Mouse (Mus musculus) embryonic facial prominence, embryonic 11.5 days (tissue): ENCODE results near the gene Bub3. TPM values are rescaled to one million over a fixed set of nuclear protein-coding genes. Genes with fewer than 3 reads are reported as not detected.

Experiments used
- ATAC-seq: fragments of 200-750 bp; cut with Nextera tagmentation; replicated peaks from 2 replicates; pipeline ENCODE4 v1.8.0; 2017; ENCODE audit warnings: low read depth; ENCODE audit not compliant: insufficient number of reproducible peaks, low FRiP score, low TSS enrichment
- DNase-seq: peaks from one replicate; pipeline ENCODE4 v3.0.0-alpha.2; 2015; ENCODE audit warnings: low spot score
- H3K27ac ChIP-seq: fragments of 300-500 bp; sonication (generic); replicated peaks from 2 replicates; pipeline ENCODE4 v1.5.1; 2014; ENCODE audit warnings: mild to moderate bottlenecking, low read depth, low read length, control low read depth
- H3K27me3 ChIP-seq: fragments of 300-500 bp; sonication (generic); 2 replicates; pipeline ENCODE4 v1.6.1; 2014; ENCODE audit warnings: mild to moderate bottlenecking, low read length, moderate library complexity, mixed read lengths; ENCODE audit not compliant: control insufficient read depth, insufficient read depth
- H3K36me3 ChIP-seq: fragments of 300-500 bp; sonication (generic); replicated peaks from 2 replicates; pipeline ENCODE4 v1.6.1; 2014; ENCODE audit warnings: low read depth, mild to moderate bottlenecking, low read length, moderate library complexity, mixed read lengths; ENCODE audit not compliant: control insufficient read depth, insufficient read depth
- H3K4me1 ChIP-seq: fragments of 300-500 bp; sonication (generic); 2 replicates; pipeline ENCODE4 v1.6.1; 2014; ENCODE audit warnings: low read length, mixed read lengths; ENCODE audit not compliant: control insufficient read depth, insufficient read depth
- H3K4me2 ChIP-seq: fragments of 300-500 bp; sonication (generic); 2 replicates; pipeline ENCODE4 v1.6.1; 2014; ENCODE audit warnings: low read depth, mild to moderate bottlenecking, control low read depth, low read length, moderate library complexity
- H3K4me3 ChIP-seq: fragments of 300-500 bp; sonication (generic); 2 replicates; pipeline ENCODE4 v1.5.1; 2014; ENCODE audit warnings: low read depth, low read length, control low read depth
- H3K9ac ChIP-seq: fragments of 300-500 bp; sonication (generic); replicated peaks from 2 replicates; pipeline ENCODE4 v1.6.1; 2014; ENCODE audit warnings: mild to moderate bottlenecking, control low read depth, low read length
- H3K9me3 ChIP-seq: fragments of 300-500 bp; sonication (generic); replicated peaks from 2 replicates; pipeline ENCODE4 v1.6.1; 2016; ENCODE audit warnings: mild to moderate bottlenecking, low read length, inconsistent platforms, mixed read lengths; ENCODE audit not compliant: control insufficient read depth
- WGBS: fragments of 180-500 bp; shearing (Covaris S2); extraction: QIAGEN DNeasy Blood & Tissue Kit; methylation state at CpG from one replicate; pipeline ENCODE4 v1.1.7; 2014; 5-methylcytosine and 5-hydroxymethylcytosine counted together
- polyA plus RNA-seq: library from polyadenylated mRNA; unstranded; fragments of >200 nt; fragmentation: Nextera tagmentation; extraction: Ambion mirVana; gene quantifications from 2 replicates; pipeline ENCODE4 v1.2.1, GENCODE M21; 2014

Bub3 gene
- polyA plus RNA-seq, 1 experiment from 2014 or later, result 281 TPM

DNA sequence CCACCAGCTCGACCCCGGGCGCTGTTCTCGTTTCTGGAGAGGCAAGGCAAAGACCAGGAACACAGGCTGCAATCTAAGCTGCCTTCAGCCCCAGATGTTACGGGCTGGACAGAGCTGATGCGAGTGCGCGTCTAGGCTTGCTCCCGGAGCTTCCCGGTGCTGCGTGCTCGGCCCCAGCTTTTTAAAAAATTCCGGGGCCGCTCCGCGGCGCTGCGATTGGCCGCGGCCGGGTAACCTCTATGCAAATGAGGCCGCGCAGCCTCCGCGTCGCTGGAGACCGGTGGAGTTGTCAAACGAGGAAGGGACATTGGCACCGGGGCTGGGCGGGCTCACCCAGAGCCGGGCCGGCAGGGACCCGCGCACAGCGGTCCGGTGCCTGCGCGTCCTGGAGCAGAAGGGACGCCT is 6.2 kb upstream of the Bub3 start:
- peak overlapping the region; percentile 31 for H3K4me3 ChIP-seq
- ATAC-seq (no peak; the same call in 1 of the 2 replicates), DNase-seq (peak; percentile 64)
- peaks cover 8% of the 10 kb centered on the region for H3K4me1 ChIP-seq
- no peak overlapping the region for H3K27ac ChIP-seq
- H3K4me2 ChIP-seq, result peak overlapping the region; percentile 55
- H3K9ac ChIP-seq, result no peak overlapping the region
- no peaks in the 10 kb centered on the region for H3K36me3 ChIP-seq
- H3K9me3 ChIP-seq, result no peaks in the 10 kb centered on the region
- peaks cover 90% of the 10 kb centered on the region for H3K27me3 ChIP-seq
- under 1% methylated on average over 38 of the region's 39 CpGs for WGBS

DNA sequence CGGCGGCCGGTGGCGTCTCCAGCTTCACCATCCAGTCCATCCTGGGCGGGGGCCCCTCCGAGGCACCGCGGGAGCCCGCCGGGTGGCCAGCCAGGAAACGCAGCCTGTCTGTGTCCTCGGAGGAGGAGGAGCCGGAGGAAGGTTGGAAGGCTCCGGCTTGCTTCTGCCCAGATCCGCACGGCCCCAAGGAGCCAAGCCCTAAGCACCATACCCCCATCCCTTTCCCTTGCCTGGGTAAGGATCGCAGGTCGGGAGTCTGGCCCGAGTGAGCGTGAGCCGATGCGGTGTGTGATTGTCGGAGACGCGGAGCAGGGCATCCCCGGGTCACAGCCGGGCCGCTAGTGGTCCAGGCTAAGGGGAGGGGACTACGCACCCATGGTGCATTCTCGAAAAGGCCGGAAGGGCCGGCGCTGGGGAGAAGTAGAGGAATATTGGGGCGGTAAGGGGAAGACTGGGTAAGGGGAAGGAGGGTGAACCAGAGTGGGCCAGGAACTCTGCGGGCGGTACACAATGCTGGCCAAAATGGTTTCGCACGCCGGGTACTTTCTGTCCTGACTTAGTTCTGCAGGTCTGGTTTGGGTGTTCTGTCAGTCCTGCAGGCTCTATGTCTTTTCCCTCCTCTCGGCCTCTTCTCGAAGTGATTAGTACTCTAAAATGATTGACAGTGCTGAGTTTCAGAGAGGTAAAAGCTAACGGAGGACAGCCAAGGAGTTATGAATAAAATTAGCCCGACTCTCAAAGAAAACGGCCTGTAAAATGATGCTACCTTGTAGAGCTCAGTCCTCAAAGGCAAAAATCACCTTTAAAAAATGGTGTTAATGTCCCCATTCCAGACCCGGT is 5.5 kb upstream of the Bub3 start:
- peak overlapping the region; percentile 31 for H3K4me3 ChIP-seq
- H3K4me1 ChIP-seq, result peaks cover 8% of the 10 kb centered on the region
- H3K36me3 ChIP-seq, result no peaks in the 10 kb centered on the region
- peak; percentile 29 for DNase-seq
- 1% methylated on average over 43 of the region's 45 CpGs for whole genome bisulfite sequencing
- no peak overlapping the region for H3K9ac ChIP-seq
- H3K4me2 ChIP-seq, result peak overlapping the region; percentile 55
- H3K9me3 ChIP-seq, result no peaks in the 10 kb centered on the region
- H3K27me3 ChIP-seq, result peaks cover 83% of the 10 kb centered on the region
- no peak overlapping the region for H3K27ac ChIP-seq
- ATAC-seq, result 0 out of 2 replicates have a peak, but pooled peaks have one; percentile 41

DNA sequence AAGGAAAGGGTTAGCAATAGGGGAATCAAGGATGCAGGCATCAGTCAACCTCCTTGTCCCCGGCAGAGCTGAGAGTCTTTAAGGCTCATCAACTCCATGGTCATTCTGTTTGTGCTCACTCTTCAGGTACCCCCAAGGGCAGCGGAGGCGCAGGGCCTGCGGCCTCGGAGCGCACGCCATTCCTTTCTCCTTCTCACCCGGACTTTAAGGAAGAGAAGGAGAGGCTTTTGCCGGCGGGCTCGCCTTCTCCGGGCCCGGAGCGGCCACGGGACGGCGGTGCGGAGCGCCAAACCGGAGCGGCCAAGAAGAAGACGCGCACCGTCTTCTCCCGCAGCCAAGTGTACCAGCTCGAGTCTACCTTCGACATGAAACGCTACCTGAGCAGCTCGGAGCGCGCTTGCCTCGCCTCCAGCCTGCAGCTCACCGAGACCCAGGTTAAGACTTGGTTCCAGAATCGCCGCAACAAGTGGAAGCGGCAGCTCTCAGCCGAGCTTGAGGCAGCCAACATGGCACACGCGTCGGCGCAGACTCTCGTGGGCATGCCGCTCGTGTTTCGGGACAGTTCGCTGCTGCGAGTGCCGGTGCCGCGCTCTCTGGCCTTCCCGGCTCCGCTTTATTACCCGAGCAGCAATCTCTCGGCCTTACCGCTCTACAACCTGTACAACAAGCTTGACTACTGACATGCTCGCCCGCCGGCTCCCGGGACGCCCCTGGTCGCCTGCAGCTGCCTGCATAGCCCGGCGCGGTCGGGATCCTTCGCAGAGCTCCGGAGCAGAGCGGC is 4.5 kb upstream of the Bub3 start:
- Histone ChIP-seq H3K36me3 (no peaks in the 10 kb centered on the region), H3K27ac (no peak overlapping the region), H3K4me3 (0 out of 2 replicates have a peak overlapping the region, but pooled peaks have one; percentile 8), H3K9ac (no peak overlapping the region; the same call in 1 of the 2 replicates), H3K9me3 (no peaks in the 10 kb centered on the region), H3K4me2 (peak overlapping the region; percentile 21), H3K4me1 (peaks cover 8% of the 10 kb centered on the region), H3K27me3 (peaks cover 73% of the 10 kb centered on the region)
- WGBS, result under 1% methylated on average over 65 of the region's 68 CpGs
- peak; percentile 46 for DNase-seq
- ATAC-seq, result no peak

DNA sequence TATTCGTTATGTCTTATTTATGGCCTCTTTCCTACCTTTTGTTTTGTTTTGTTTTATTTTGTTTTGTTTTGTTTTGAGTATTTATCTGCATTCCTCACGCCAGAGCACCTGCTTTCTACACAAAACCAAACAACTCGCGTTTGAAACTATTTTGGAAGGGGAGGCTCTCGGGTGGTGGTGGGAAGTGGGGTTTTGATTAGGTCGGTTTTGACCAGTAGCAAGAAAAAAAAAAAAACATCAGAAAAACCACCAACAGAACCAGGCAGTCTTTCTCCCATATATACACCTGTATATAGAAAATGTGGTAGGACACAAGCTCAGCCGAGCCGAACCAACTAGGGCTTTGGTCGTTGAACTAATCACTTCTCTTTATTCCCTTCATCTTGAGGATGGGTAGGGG is 3.9 kb upstream of the Bub3 start:
- Histone ChIP-seq H3K9ac (no peak overlapping the region), H3K27me3 (peaks cover 67% of the 10 kb centered on the region), H3K36me3 (no peaks in the 10 kb centered on the region), H3K4me3 (0 out of 2 replicates have a peak overlapping the region, but pooled peaks have one; percentile 8), H3K9me3 (no peaks in the 10 kb centered on the region), H3K4me1 (peaks cover 8% of the 10 kb centered on the region), H3K27ac (no peak overlapping the region), H3K4me2 (no peak overlapping the region)
- peak; percentile 21 for DNase-seq
- ATAC-seq, result no peak
- 0% methylated on average over 9 of the region's 9 CpGs for WGBS

DNA sequence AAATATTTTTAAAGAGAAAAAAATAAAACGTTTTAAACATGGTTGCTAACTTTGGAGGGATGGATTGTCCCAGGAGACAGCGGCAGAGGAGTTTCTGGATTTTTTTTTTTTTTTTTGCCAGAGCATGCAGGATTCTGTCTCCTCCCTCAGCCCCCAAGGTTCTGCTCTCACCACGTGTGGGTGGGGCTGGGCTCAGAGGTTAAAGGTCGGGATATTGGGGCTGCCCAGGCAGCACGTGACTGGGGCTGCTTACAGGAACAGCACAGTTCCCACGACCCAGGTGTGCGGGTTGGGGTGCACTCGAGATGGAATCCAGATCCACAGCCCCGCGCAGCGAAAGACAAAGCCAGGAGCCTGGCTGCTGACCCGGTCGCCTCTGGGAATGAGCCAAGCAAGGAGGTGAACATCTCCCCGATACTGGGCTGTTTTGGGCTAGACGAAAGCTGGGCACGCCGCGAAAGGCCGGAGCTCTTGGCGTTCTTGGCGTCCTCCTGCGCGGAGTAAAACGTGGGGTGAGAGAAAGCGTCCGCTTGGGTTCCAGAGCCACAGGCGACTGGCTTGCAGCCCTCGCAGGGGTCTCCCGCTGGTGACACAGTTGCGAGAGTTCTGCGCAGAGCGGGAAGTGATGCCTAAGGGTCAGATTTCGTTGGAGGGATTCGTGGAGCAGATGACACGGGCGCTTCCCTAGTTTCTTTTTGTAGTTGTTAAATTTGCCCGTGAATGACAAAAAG is 3.3 kb upstream of the Bub3 start:
- H3K4me2 ChIP-seq, result peak overlapping the region; percentile 1; the same call in 1 of the 2 replicates
- H3K4me3 ChIP-seq, result no peak overlapping the region
- ATAC-seq, result no peak
- under 1% methylated on average over 37 of the region's 37 CpGs for WGBS
- no peaks in the 10 kb centered on the region for H3K36me3 ChIP-seq
- no peaks in the 10 kb centered on the region for H3K9me3 ChIP-seq
- peaks cover 61% of the 10 kb centered on the region for H3K27me3 ChIP-seq
- peak; percentile 43 for DNase-seq
- H3K27ac ChIP-seq, result no peak overlapping the region
- peaks cover 8% of the 10 kb centered on the region for H3K4me1 ChIP-seq
- no peak overlapping the region for H3K9ac ChIP-seq

DNA sequence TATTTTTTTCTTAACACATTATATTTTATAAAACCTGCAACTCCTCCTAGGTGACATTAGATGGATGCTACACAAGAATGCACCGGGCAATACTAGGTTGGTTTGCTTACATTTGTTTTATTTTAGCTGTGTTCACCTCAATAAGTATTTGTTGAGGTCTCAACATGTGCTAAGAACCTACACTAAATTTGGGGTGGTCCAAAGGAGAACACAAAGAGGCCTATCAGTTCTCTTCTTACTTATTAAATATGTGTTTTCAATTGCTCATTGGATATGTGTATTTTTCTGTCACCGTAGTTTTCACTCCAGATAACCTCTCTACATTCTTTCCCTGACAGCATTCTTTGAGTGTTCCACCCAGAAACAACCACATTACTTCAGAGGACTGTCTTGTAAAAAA is 2.3 kb upstream of the Bub3 start:
- DNase-seq (no peak), ATAC-seq (no peak)
- 45% methylated on average over 2 of the region's 2 CpGs for WGBS
- peaks cover 5% of the 10 kb centered on the region; the same call in 1 of the 2 replicates for H3K36me3 ChIP-seq
- H3K4me2 ChIP-seq, result no peak overlapping the region
- H3K4me1 ChIP-seq, result peaks cover 8% of the 10 kb centered on the region
- no peaks in the 10 kb centered on the region for H3K9me3 ChIP-seq
- H3K27ac ChIP-seq, result no peak overlapping the region
- no peak overlapping the region for H3K4me3 ChIP-seq
- peaks cover 51% of the 10 kb centered on the region for H3K27me3 ChIP-seq
- H3K9ac ChIP-seq, result no peak overlapping the region

DNA sequence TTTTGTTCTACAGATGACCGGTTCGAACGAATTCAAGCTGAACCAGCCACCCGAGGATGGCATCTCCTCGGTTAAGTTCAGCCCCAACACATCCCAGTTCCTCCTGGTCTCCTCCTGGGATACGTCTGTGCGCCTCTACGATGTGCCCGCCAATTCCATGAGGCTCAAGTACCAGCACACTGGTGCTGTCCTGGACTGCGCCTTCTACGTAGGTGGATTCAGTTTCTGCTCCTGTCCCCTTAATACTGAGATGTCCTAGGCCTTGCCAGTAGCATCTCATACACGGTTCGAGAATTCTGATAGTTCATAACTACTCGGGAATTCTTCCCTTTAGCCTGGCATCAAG is 648 bp downstream of the Bub3 start:
- Histone ChIP-seq H3K4me1 (no peaks in the 10 kb centered on the region; the same call in 1 of the 2 replicates), H3K9ac (peak overlapping the region; percentile 93), H3K27ac (peak overlapping the region; percentile 70), H3K9me3 (no peaks in the 10 kb centered on the region), H3K36me3 (peaks cover 5% of the 10 kb centered on the region; the same call in 1 of the 2 replicates), H3K27me3 (peaks cover 22% of the 10 kb centered on the region), H3K4me3 (peak overlapping the region; percentile 83), H3K4me2 (peak overlapping the region; percentile 52)
- 1% methylated on average over 14 of the region's 14 CpGs for WGBS
- ATAC-seq (peak; percentile 44), DNase-seq (no peak)
